Mouse (Mus musculus) neural tube, embryonic 12.5 days (tissue): ENCODE data around the gene Ier3. TPM values are rescaled to one million over a fixed set of nuclear protein-coding genes. Genes with fewer than 3 reads are reported as not detected.

ENCODE experiments used
- ATAC-seq: fragments of 200-750 bp; cut with Nextera tagmentation; 2 replicates; pipeline ENCODE4 v1.8.0; 2017; ENCODE audit warnings: low read depth, mild to moderate bottlenecking, moderate TSS enrichment, moderate library complexity; ENCODE audit not compliant: low FRiP score
- H3K27ac ChIP-seq: fragments of 300-500 bp; sonication (generic); 2 replicates; pipeline ENCODE4 v1.5.1; 2016
- H3K27me3 ChIP-seq: fragments of 300-500 bp; sonication (generic); replicated peaks from 2 replicates; pipeline ENCODE4 v1.6.1; 2016; ENCODE audit warnings: mild to moderate bottlenecking
- H3K36me3 ChIP-seq: fragments of 300-500 bp; sonication (generic); 2 replicates; pipeline ENCODE4 v1.6.1; 2016; ENCODE audit warnings: mild to moderate bottlenecking
- H3K4me1 ChIP-seq: fragments of 300-500 bp; sonication (generic); 2 replicates; pipeline ENCODE4 v1.6.1; 2016
- H3K4me2 ChIP-seq: fragments of 300-500 bp; sonication (generic); replicated peaks from 2 replicates; pipeline ENCODE4 v1.6.1; 2016; ENCODE audit warnings: mild to moderate bottlenecking
- H3K4me3 ChIP-seq: fragments of 300-500 bp; sonication (generic); 2 replicates; pipeline ENCODE4 v1.5.1; 2016
- H3K9ac ChIP-seq: fragments of 300-500 bp; sonication (generic); 2 replicates; pipeline ENCODE4 v1.6.1; 2016; ENCODE audit warnings: mild to moderate bottlenecking
- H3K9me3 ChIP-seq: fragments of 300-500 bp; sonication (generic); 2 replicates; pipeline ENCODE4 v1.6.1; 2016; ENCODE audit warnings: mild to moderate bottlenecking
- WGBS: fragments of 180-500 bp; shearing (Covaris S2); methylation state at CpG from one replicate; pipeline ENCODE4 v1.1.7; 2016; 5-methylcytosine and 5-hydroxymethylcytosine counted together
- polyA plus RNA-seq: library from polyadenylated mRNA; unstranded; fragments of >200 nt; fragmentation: Nextera tagmentation; extraction: Ambion mirVana; gene quantifications from 2 replicates; pipeline ENCODE4 v1.2.1, GENCODE M21; 2016

Ier3 gene
- polyA plus RNA-seq, 1 experiment from 2014 or later = 5.2 TPM

DNA sequence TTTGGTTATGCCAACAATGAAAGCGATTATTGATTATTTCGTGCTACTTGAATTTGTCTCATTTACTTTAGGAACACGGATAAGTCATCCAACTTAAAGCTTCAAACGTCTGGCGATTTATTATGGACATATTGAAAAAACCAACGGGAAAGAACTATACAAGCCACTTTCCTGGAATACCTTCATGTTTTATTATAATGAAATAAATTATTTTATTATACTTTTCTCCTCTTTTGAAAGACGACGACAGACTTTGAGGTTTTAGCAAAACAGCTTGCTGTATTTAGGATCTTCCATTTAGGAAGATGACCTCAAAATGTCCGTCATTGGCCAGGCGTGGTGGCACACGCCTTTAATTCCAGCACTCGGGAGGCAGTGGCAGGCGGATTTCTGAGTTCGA is 19.1 kb downstream of the Ier3 start:
- WGBS = 59% methylated on average over 14 of the region's 14 CpGs
- Histone ChIP-seq H3K36me3 (peaks cover 21% of the 10 kb centered on the region), H3K9me3 (no peaks in the 10 kb centered on the region), H3K27ac (no peak overlapping the region), H3K4me2 (peak overlapping the region; percentile 47), H3K9ac (no peak overlapping the region), H3K4me3 (peak overlapping the region; percentile 24; the same call in 1 of the 2 replicates), H3K4me1 (peaks cover 23% of the 10 kb centered on the region), H3K27me3 (no peaks in the 10 kb centered on the region)
- no peak for ATAC-seq

GRCm38 (mm10) chr17:35841076-35841950 is 19.8 kb downstream of the Ier3 start, which contains the start of gene Mdc1:
Gene Mdc1, plus strand, starts transcription at chr17:35841515.
- Histone ChIP-seq H3K27ac (0 out of 2 replicates have a peak within 1 kb of the TSS, but pooled peaks have one; percentile 26), H3K27me3 (no peaks in the 10 kb centered on the region), H3K4me1 (peaks cover 16% of the 10 kb centered on the region), H3K4me2 (peak within 1 kb of the TSS; percentile 65), H3K9ac (peak within 1 kb of the TSS; percentile 64), H3K4me3 (peak within 1 kb of the TSS; percentile 53), H3K9me3 (no peaks in the 10 kb centered on the region), H3K36me3 (peaks cover 21% of the 10 kb centered on the region)
- WGBS = under 1% methylated on average over 59 of the region's 59 CpGs
- ATAC-seq = peak; percentile 88

DNA sequence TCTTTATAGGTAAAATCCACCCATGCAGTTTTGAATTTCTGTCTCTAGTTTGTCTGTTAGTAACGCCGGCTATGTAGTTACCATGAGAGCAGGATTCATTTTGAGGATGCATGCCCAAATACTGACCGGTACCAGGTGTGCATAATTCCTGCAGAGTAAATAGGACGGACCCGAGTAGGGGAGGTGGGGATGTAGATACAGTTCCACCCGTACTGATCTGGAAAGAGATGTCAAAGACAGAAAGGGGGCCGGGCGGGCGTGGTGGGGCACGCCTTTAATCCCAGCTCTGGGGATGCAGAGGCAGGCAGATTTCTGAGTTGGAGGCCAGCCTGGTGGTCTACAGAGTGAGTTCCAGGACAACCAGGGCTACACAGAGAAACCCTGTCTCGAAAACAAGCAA is 20.5 kb downstream of the Ier3 start:
- ATAC-seq = no peak
- Histone ChIP-seq H3K27ac (0 out of 2 replicates have a peak overlapping the region, but pooled peaks have one; percentile 26), H3K9ac (peak overlapping the region; percentile 64), H3K27me3 (no peaks in the 10 kb centered on the region), H3K4me2 (peak overlapping the region; percentile 65), H3K4me1 (peaks cover 16% of the 10 kb centered on the region), H3K4me3 (peak overlapping the region; percentile 53), H3K36me3 (peaks cover 21% of the 10 kb centered on the region), H3K9me3 (no peaks in the 10 kb centered on the region)
- WGBS = 20% methylated on average over 11 of the region's 11 CpGs

- WGBS = 92% methylated on average over 3 of the region's 3 CpGs
- ATAC-seq = no peak
- Histone ChIP-seq H3K4me1 (peaks cover 16% of the 10 kb centered on the region), H3K9ac (no peak overlapping the region), H3K9me3 (no peaks in the 10 kb centered on the region), H3K4me3 (no peak overlapping the region), H3K36me3 (peaks cover 36% of the 10 kb centered on the region), H3K27me3 (no peaks in the 10 kb centered on the region), H3K4me2 (no peak overlapping the region), H3K27ac (no peak overlapping the region)
Measured at GRCm38 (mm10) chr17:35843514-35843913, 22.0 kb downstream of the Ier3 start.

GRCm38 (mm10) chr17:35848112-35848511 is 26.6 kb downstream of the Ier3 start:
- H3K27me3 ChIP-seq = no peaks in the 10 kb centered on the region
- no peak overlapping the region for H3K4me2 ChIP-seq
- no peaks in the 10 kb centered on the region for H3K9me3 ChIP-seq
- H3K4me3 ChIP-seq = no peak overlapping the region
- H3K36me3 ChIP-seq = peaks cover 76% of the 10 kb centered on the region
- no peak overlapping the region for H3K27ac ChIP-seq
- no peaks in the 10 kb centered on the region for H3K4me1 ChIP-seq
- WGBS = 69% methylated on average over 1 of the region's 1 CpGs
- ATAC-seq = no peak
- no peak overlapping the region for H3K9ac ChIP-seq

GRCm38 (mm10) chr17:35850974-35851373 is 29.5 kb downstream of the Ier3 start:
- Histone ChIP-seq H3K4me1 (no peaks in the 10 kb centered on the region), H3K9ac (no peak overlapping the region), H3K4me2 (no peak overlapping the region), H3K36me3 (peaks cover 85% of the 10 kb centered on the region), H3K4me3 (no peak overlapping the region), H3K9me3 (no peaks in the 10 kb centered on the region), H3K27ac (no peak overlapping the region), H3K27me3 (no peaks in the 10 kb centered on the region)
- WGBS = 94% methylated on average over 3 of the region's 3 CpGs
- ATAC-seq = no peak

GRCm38 (mm10) chr17:35859371-35859770 is 37.9 kb downstream of the Ier3 start:
- H3K27ac ChIP-seq = no peak overlapping the region
- WGBS = 93% methylated on average over 1 of the region's 1 CpGs
- H3K4me2 ChIP-seq = no peak overlapping the region
- no peaks in the 10 kb centered on the region for H3K9me3 ChIP-seq
- H3K4me1 ChIP-seq = peaks cover 8% of the 10 kb centered on the region; the same call in 1 of the 2 replicates
- no peak for ATAC-seq
- H3K27me3 ChIP-seq = no peaks in the 10 kb centered on the region
- H3K36me3 ChIP-seq = peaks cover 30% of the 10 kb centered on the region
- H3K4me3 ChIP-seq = no peak overlapping the region
- H3K9ac ChIP-seq = no peak overlapping the region

- H3K9me3 ChIP-seq = no peaks in the 10 kb centered on the region
- no peak overlapping the region for H3K4me3 ChIP-seq
- no peaks in the 10 kb centered on the region for H3K27me3 ChIP-seq
- H3K9ac ChIP-seq = no peak overlapping the region
- H3K4me2 ChIP-seq = no peak overlapping the region
- no peak for ATAC-seq
- WGBS = 67% methylated on average over 2 of the region's 2 CpGs
- no peak overlapping the region for H3K27ac ChIP-seq
- peaks cover 11% of the 10 kb centered on the region for H3K4me1 ChIP-seq
- peaks cover 25% of the 10 kb centered on the region for H3K36me3 ChIP-seq
Measured at GRCm38 (mm10) chr17:35859835-35860234, 38.4 kb downstream of the Ier3 start.

- peak overlapping the region; percentile 54 for H3K4me3 ChIP-seq
- 5% methylated on average over 12 of the region's 12 CpGs for WGBS
- no peaks in the 10 kb centered on the region for H3K9me3 ChIP-seq
- ATAC-seq = no peak
- H3K4me1 ChIP-seq = peaks cover 18% of the 10 kb centered on the region
- peak overlapping the region; percentile 69 for H3K4me2 ChIP-seq
- H3K27ac ChIP-seq = peak overlapping the region; percentile 79; the same call in 1 of the 2 replicates
- no peaks in the 10 kb centered on the region for H3K27me3 ChIP-seq
- H3K36me3 ChIP-seq = peaks cover 21% of the 10 kb centered on the region
- H3K9ac ChIP-seq = peak overlapping the region; percentile 66
Measured at GRCm38 (mm10) chr17:35860831-35861197, 39.3 kb downstream of the Ier3 start.

GRCm38 (mm10) chr17:35861198-35861857 is 39.8 kb downstream of the Ier3 start, which contains the start of gene Nrm:
Gene Nrm, plus strand, starts transcription at chr17:35861318.
- Histone ChIP-seq H3K4me2 (peak within 1 kb of the TSS; percentile 69), H3K9ac (peak within 1 kb of the TSS; percentile 66), H3K9me3 (no peaks in the 10 kb centered on the region), H3K4me3 (peak within 1 kb of the TSS; percentile 54), H3K4me1 (peaks cover 18% of the 10 kb centered on the region), H3K36me3 (peaks cover 21% of the 10 kb centered on the region), H3K27me3 (no peaks in the 10 kb centered on the region), H3K27ac (peak within 1 kb of the TSS; percentile 79)
- ATAC-seq = peak; percentile 85
- WGBS = under 1% methylated on average over 47 of the region's 47 CpGs

GRCm38 (mm10) chr17:35864832-35865353 is 43.4 kb downstream of the Ier3 start:
- peak overlapping the region; percentile 100 for H3K4me2 ChIP-seq
- 24% methylated on average over 10 of the region's 10 CpGs for WGBS
- peak overlapping the region; percentile 92 for H3K9ac ChIP-seq
- ATAC-seq = no peak
- H3K27me3 ChIP-seq = no peaks in the 10 kb centered on the region
- H3K27ac ChIP-seq = peak overlapping the region; percentile 95
- H3K36me3 ChIP-seq = no peaks in the 10 kb centered on the region; the same call in 1 of the 2 replicates
- no peaks in the 10 kb centered on the region for H3K9me3 ChIP-seq
- peak overlapping the region; percentile 61 for H3K4me3 ChIP-seq
- peaks cover 49% of the 10 kb centered on the region for H3K4me1 ChIP-seq
